Mouse (Mus musculus) CH12.LX (cell line): Measurements from ENCODE around the gene Creb3l2. TPM values are rescaled to one million over a fixed set of nuclear protein-coding genes. Genes with fewer than 3 reads are reported as not detected.
A peak's percentile ranks its signal among the peaks of the same experiment; 100 is the strongest.

Experiments
- DNase-seq: peaks from one replicate; pipeline ENCODE4 v3.0.0-alpha.2; 2013; ENCODE audit errors: extremely low read depth
- H3K27ac ChIP-seq: 2 replicates; pipeline ENCODE4 v1.5.1; 2012; ENCODE audit warnings: low read depth, mild to moderate bottlenecking, control low read depth, moderate library complexity; ENCODE audit not compliant: insufficient read depth
- H3K27me3 ChIP-seq: replicated peaks from 2 replicates; pipeline ENCODE3; 2012; ENCODE audit warnings: inconsistent platforms
- H3K36me3 ChIP-seq, 2 experiments: replicated peaks in 1 of 2; 2 replicates each; pipeline versions ENCODE3 to v1.6.1; 2012; ENCODE audit warnings: inconsistent platforms in 1 of 2, low read length in 1 of 2, mild to moderate bottlenecking in 1 of 2, mixed read lengths in 1 of 2, moderate library complexity in 1 of 2; ENCODE audit not compliant: control insufficient read depth in 1 of 2, insufficient read depth in 1 of 2
- H3K4me1 ChIP-seq, 2 experiments: 2 replicates each; pipeline ENCODE4 v1.6.1; 2012; ENCODE audit warnings: inconsistent platforms in 1 of 2, moderate library complexity in 1 of 2; ENCODE audit not compliant: insufficient read depth in 2 of 2, control insufficient read depth in 1 of 2
- H3K4me2 ChIP-seq: 2 replicates; pipeline ENCODE4 v1.6.1; 2012; ENCODE audit warnings: low read depth, mild to moderate bottlenecking, control low read depth; ENCODE audit not compliant: poor library complexity, insufficient read depth, severe bottlenecking
- H3K4me3 ChIP-seq, 3 experiments: fragments of 150-350 bp in 1 of 3; sonication (generic) in 1 of 3; replicated peaks in 1 of 3; 2 replicates each; pipeline versions ENCODE3 to v1.5.1; 2011 to 2012; ENCODE audit warnings: low read depth in 2 of 3, low read length in 2 of 3, mild to moderate bottlenecking in 2 of 3, moderate library complexity in 2 of 3, control low read depth in 1 of 3, improper control_type of control experiment in 1 of 3, inconsistent platforms in 1 of 3, mixed read lengths in 1 of 3; ENCODE audit not compliant: poor library complexity in 1 of 3
- H3K79me2 ChIP-seq: replicated peaks from 2 replicates; pipeline ENCODE4 v1.6.1; 2012; ENCODE audit warnings: mild to moderate bottlenecking, moderate library complexity; ENCODE audit not compliant: control insufficient read depth, poor library complexity, insufficient read depth, severe bottlenecking; ENCODE audit errors: extremely low read depth
- H3K9ac ChIP-seq: 2 replicates; pipeline ENCODE4 v1.6.1; 2012; ENCODE audit warnings: low read depth, mild to moderate bottlenecking, control low read depth, moderate library complexity; ENCODE audit not compliant: insufficient read depth
- H3K9me3 ChIP-seq: replicated peaks from 2 replicates; pipeline ENCODE3; 2012; ENCODE audit warnings: low read length, inconsistent platforms, mixed read lengths
- CHD1 ChIP-seq: IDR thresholded peaks from 2 replicates; pipeline ENCODE4 v1.6.1; 2012; ENCODE audit warnings: low read depth, low read length, improper control_type of control experiment, inconsistent platforms
- CHD2 ChIP-seq: IDR thresholded peaks from 2 replicates; pipeline ENCODE4 v1.6.1; 2011; ENCODE audit warnings: low read length, improper control_type of control experiment
- CTCF ChIP-seq, 2 experiments: IDR thresholded peaks in 1 of 2; conservative IDR thresholded peaks in 1 of 2; 2 replicates each; pipeline ENCODE4 v1.5.1; 2011 to 2012; ENCODE audit warnings: low read depth in 2 of 2, low read length in 2 of 2, improper control_type of control experiment in 1 of 2, inconsistent platforms in 1 of 2, mild to moderate bottlenecking in 1 of 2, moderate library complexity in 1 of 2
- EP300 ChIP-seq: IDR thresholded peaks from 2 replicates; pipeline ENCODE4 v1.6.1; 2011; ENCODE audit warnings: low read length, improper control_type of control experiment
- ETS1 ChIP-seq: conservative IDR thresholded peaks from 2 replicates; pipeline ENCODE4 v1.6.1; 2012; ENCODE audit warnings: low read depth, mild to moderate bottlenecking, inconsistent platforms, low read length, improper control_type of control experiment, moderate library complexity
- IRF4 ChIP-seq: IDR thresholded peaks from 2 replicates; pipeline ENCODE4 v1.6.1; 2014; ENCODE audit warnings: low read depth, mild to moderate bottlenecking, inconsistent platforms, low read length, improper control_type of control experiment
- JUN ChIP-seq: IDR thresholded peaks from 2 replicates; pipeline ENCODE4 v1.6.1; 2011; ENCODE audit warnings: low read depth, mild to moderate bottlenecking, low read length, improper control_type of control experiment, moderate library complexity; ENCODE audit not compliant: insufficient read depth
- JUND ChIP-seq: conservative IDR thresholded peaks from 2 replicates; pipeline ENCODE4 v1.6.1; 2011; ENCODE audit warnings: low read depth, low read length, improper control_type of control experiment
- KAT2A ChIP-seq: IDR thresholded peaks from 2 replicates; pipeline ENCODE4 v1.6.1; 2012; ENCODE audit warnings: low read length, improper control_type of control experiment, inconsistent platforms; ENCODE audit not compliant: insufficient replicate concordance
- MAFK ChIP-seq: IDR thresholded peaks from 2 replicates; pipeline ENCODE4 v1.6.1; 2011; ENCODE audit warnings: low read length, improper control_type of control experiment; ENCODE audit not compliant: insufficient replicate concordance
- MAZ ChIP-seq: IDR thresholded peaks from 2 replicates; pipeline ENCODE4 v1.6.1; 2012; ENCODE audit warnings: low read depth, mild to moderate bottlenecking, inconsistent platforms, low read length, improper control_type of control experiment, moderate library complexity
- MEF2A ChIP-seq: IDR thresholded peaks from 2 replicates; pipeline ENCODE4 v1.6.1; 2014; ENCODE audit warnings: low read depth, mild to moderate bottlenecking, inconsistent platforms, low read length, improper control_type of control experiment, borderline replicate concordance
- MXI1 ChIP-seq: IDR thresholded peaks from 2 replicates; pipeline ENCODE4 v1.6.1; 2011; ENCODE audit warnings: mild to moderate bottlenecking, low read depth, low read length, improper control_type of control experiment
- MYC ChIP-seq: IDR thresholded peaks from 2 replicates; pipeline ENCODE4 v1.6.1; 2011; ENCODE audit warnings: low read depth, mild to moderate bottlenecking, improper control_type of control experiment, low read length
- NELFE ChIP-seq: IDR thresholded peaks from 2 replicates; pipeline ENCODE4 v1.6.1; 2011; ENCODE audit warnings: low read depth, low read length, improper control_type of control experiment
- NRF1 ChIP-seq: IDR thresholded peaks from 2 replicates; pipeline ENCODE4 v1.6.1; 2014; ENCODE audit warnings: low read depth, mild to moderate bottlenecking, inconsistent platforms, low read length, improper control_type of control experiment, moderate library complexity
- PAX5 ChIP-seq: IDR thresholded peaks from 2 replicates; pipeline ENCODE4 v1.6.1; 2012; ENCODE audit warnings: low read length, inconsistent platforms, mixed read lengths
- POLR2A ChIP-seq: IDR thresholded peaks from 2 replicates; pipeline ENCODE4 v1.6.1; 2011; ENCODE audit warnings: low read depth, mild to moderate bottlenecking, improper control_type of control experiment, low read length
- POLR2AphosphoS2 ChIP-seq: IDR thresholded peaks from 2 replicates; pipeline ENCODE4 v1.6.1; 2011; ENCODE audit warnings: low read depth, low read length, improper control_type of control experiment
- RCOR1 ChIP-seq: conservative IDR thresholded peaks from 2 replicates; pipeline ENCODE4 v1.6.1; 2012; ENCODE audit warnings: low read depth, mild to moderate bottlenecking, inconsistent platforms, low read length, improper control_type of control experiment
- SIN3A ChIP-seq: IDR thresholded peaks from 2 replicates; pipeline ENCODE4 v1.6.1; 2012; ENCODE audit warnings: low read length, improper control_type of control experiment, inconsistent platforms
- SMC3 ChIP-seq: IDR thresholded peaks from 2 replicates; pipeline ENCODE4 v1.6.1; 2011; ENCODE audit warnings: low read depth, low read length, improper control_type of control experiment
- TCF12 ChIP-seq: IDR thresholded peaks from 2 replicates; pipeline ENCODE4 v1.6.1; 2014; ENCODE audit warnings: low read depth, mild to moderate bottlenecking, inconsistent platforms, low read length, improper control_type of control experiment
- USF2 ChIP-seq: conservative IDR thresholded peaks from 2 replicates; pipeline ENCODE4 v1.6.1; 2011; ENCODE audit warnings: low read depth, low read length, improper control_type of control experiment
- ZC3H11A ChIP-seq: IDR thresholded peaks from 2 replicates; pipeline ENCODE4 v1.6.1; 2012; ENCODE audit warnings: low read depth, mild to moderate bottlenecking, inconsistent platforms, low read length, improper control_type of control experiment
- ZKSCAN1 ChIP-seq: IDR thresholded peaks from 2 replicates; pipeline ENCODE4 v1.6.1; 2012; ENCODE audit warnings: low read depth, inconsistent platforms, low read length, improper control_type of control experiment, borderline replicate concordance
- ZNF384 ChIP-seq: IDR thresholded peaks from 2 replicates; pipeline ENCODE4 v1.6.1; 2012; ENCODE audit warnings: low read depth, low read length, improper control_type of control experiment, inconsistent platforms
- dilution Hi-C: fragments of 300-500 bp; cut with MboI; formaldehyde crosslinking; loops from 2 replicates; pipeline ENCODE4 v1.14.3; 2020; ENCODE audit warnings: low sequenced_read_pairs; ENCODE audit not compliant: extremely low pct_unique_long_range_greater_than_20kb, extremely low pct_ligation_motif_present
- in situ Hi-C: fragments of 300-500 bp; cut with MboI; formaldehyde crosslinking; loops from 3 replicates; pipeline ENCODE4 v1.14.3; 2019; ENCODE audit warnings: low sequenced_read_pairs, low pct_ligation_motif_present, low pct_unique_long_range_greater_than_20kb, mixed read lengths
- polyA plus RNA-seq: library from polyadenylated mRNA; unstranded; fragments of >175 nt; gene quantifications from 2 replicates; pipeline ENCODE4 v1.2.1, GENCODE M21; 2012; ENCODE audit warnings: low read depth; ENCODE audit not compliant: insufficient read length
- total RNA-seq, 2 experiments: library from RNA; depleted of rRNA; stranded (reverse); fragments of 300-350 nt in 1 of 2; fragments of >200 nt in 1 of 2; gene quantifications; 2 replicates each; pipeline ENCODE4 v1.2.3; 2012 to 2014

The Creb3l2 gene
- total and polyA plus RNA-seq, 3 experiments, result 1.5 to 8.5 (median 7.0) TPM

DNA sequence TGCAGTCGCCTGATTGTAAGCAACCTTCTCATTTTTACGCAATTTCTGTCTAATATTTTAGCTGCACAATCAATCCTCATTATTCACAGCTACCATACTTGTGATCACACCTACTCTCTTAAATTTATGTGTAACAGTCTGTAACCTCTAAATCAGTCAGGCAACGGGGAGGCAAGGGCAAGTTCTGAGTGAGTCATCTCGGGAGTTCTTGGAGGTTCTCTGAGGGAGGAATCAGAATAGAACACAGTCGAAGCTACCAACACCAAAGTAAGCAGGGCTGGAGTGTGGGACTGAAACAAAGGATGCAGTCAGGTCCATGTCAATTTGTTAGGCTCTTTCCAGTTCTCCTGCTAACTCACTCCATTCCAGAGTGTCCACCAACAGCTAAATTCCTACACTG, 124.0 kb downstream of the Creb3l2 start:
- TF ChIP-seq POLR2A (no peak), JUND (peak; percentile 61; the same call in 1 of the 2 replicates), ZKSCAN1 (no peak), EP300 (no peak), JUN (peak; percentile 46; the same call in 1 of the 2 replicates), ZNF384 (no peak), CHD1 (no peak), MXI1 (no peak), NELFE (no peak), SIN3A (no peak), CHD2 (no peak), SMC3 (no peak), PAX5 (no peak), NRF1 (no peak), ETS1 (no peak), TCF12 (no peak), MAZ (no peak), ZC3H11A (no peak), MAFK (no peak), POLR2AphosphoS2 (no peak), USF2 (no peak), IRF4 (peak; percentile 53), RCOR1 (no peak)
- no peak overlapping the region for H3K4me2 ChIP-seq
- no peak overlapping the region for H3K4me3 ChIP-seq
- no peak overlapping the region for H3K27ac ChIP-seq
- H3K9ac ChIP-seq, result no peak overlapping the region
- H3K9me3 ChIP-seq, result peaks cover 5% of the 10 kb centered on the region
- in situ Hi-C loops (no loop called here), dilution Hi-C loops (no loop called here)
- no peak for DNase-seq
- H3K79me2 ChIP-seq, result no peaks in the 10 kb centered on the region
- no peaks in the 10 kb centered on the region for H3K36me3 ChIP-seq
- no peaks in the 10 kb centered on the region for H3K27me3 ChIP-seq
- no peaks in the 10 kb centered on the region for H3K4me1 ChIP-seq

DNA sequence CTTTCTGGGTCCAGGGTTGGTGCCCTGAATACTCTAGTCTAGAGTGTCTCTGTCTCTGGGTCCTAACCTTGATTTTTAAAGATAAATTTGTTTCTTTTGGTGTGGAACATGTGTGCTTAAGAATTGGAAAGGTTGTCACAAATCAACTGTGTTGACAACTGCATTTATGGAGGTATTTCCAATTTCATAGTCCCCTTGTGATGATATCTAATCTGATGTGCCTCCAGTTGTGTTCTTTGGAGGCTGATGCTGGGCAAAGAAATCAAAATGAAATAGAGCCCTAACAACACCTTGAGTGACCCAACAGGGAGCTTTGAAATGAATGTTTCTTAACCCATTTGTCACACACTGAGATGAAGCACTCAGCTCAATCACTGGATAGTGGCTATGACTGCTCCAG, 126.5 kb downstream of the Creb3l2 start:
- no peak for DNase-seq
- H3K9ac ChIP-seq, result no peak overlapping the region
- no peak overlapping the region for H3K4me2 ChIP-seq
- no peaks in the 10 kb centered on the region for H3K27me3 ChIP-seq
- H3K27ac ChIP-seq, result no peak overlapping the region
- H3K4me3 ChIP-seq, result no peak overlapping the region
- no peaks in the 10 kb centered on the region for H3K36me3 ChIP-seq
- TF ChIP-seq KAT2A, result no peak
- TF ChIP-seq MEF2A, result no peak
- TF ChIP-seq MYC, result no peak
- TF ChIP-seq CTCF (conservative IDR thresholded peaks at IDR 0.05 in 1 of 2, IDR thresholded peaks at IDR 0.05 in 1 of 2; ENCODE audit: low read depth in 2 of 2, low read length in 2 of 2), result no peak
- dilution Hi-C loops (no loop called here), in situ Hi-C loops (no loop called here)
- no peaks in the 10 kb centered on the region for H3K4me1 ChIP-seq
- H3K9me3 ChIP-seq, result peaks cover 5% of the 10 kb centered on the region
- H3K79me2 ChIP-seq, result no peaks in the 10 kb centered on the region
